In the genomic region with DNA sequence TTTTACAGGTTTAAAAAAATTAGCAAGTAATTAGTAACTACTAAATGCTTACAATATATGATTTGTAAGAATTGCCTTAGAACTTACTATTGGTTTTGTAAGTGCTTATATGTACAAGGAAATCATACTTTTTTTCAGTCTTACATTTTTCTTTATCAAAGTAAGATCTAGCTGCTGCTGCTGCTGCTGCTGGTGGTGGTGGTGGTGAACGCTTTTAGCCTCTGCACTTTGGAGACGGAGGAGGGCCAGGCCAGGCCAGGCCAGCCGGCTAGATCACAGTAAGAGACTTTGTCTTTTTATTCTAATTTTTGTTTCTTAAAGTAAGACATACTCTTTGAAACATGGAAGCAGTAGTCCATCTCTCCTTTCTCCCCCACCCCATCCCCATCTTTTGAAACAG, we compare ENCODE assay signal across 8 mouse cellular contexts. TPM values are rescaled to one million over a fixed set of nuclear protein-coding genes. Genes with fewer than 3 reads are reported as not detected.
DNase-seq lines count a peak whose midpoint lies in the region; ATAC-seq and TF ChIP-seq lines count a peak whose summit lies in the region.
"Had no signal": no experiment of that assay in that cellular context is flagged by ENCODE, and none has a peak within 500 bp of the region (broad histone marks: within the 10 kb centered on the region; RNA-seq: fewer than 3 reads in every experiment).

No protein-coding gene starts in this region.

- no peak for ATAC-seq in liver, embryonic 11.5 days (replicated peaks; ENCODE audit: low FRiP score)
- ATAC-seq in embryonic facial prominence, embryonic 14.5 days (ENCODE audit: low read depth), result no peak
- ATAC-seq in intestine, embryonic 15.5 days, result no peak

- H3K27ac ChIP-seq in liver, embryonic 11.5 days (ENCODE audit: low read depth, low read length), result no peak overlapping the region
- no peak overlapping the region for H3K27ac ChIP-seq in embryonic facial prominence, embryonic 14.5 days (replicated peaks; ENCODE audit: low read depth, low read length)
- H3K27ac ChIP-seq in intestine, embryonic 15.5 days, result no peak overlapping the region
- H3K27ac ChIP-seq in small intestine, adult 2 months (ENCODE audit: insufficient read depth, low read depth, low read length), result no peak overlapping the region

- no peaks in the 10 kb centered on the region for H3K36me3 ChIP-seq in liver, embryonic 11.5 days (ENCODE audit: control insufficient read depth, insufficient read depth, low read length)
- peaks cover 5% of the 10 kb centered on the region for H3K36me3 ChIP-seq in embryonic facial prominence, embryonic 14.5 days (ENCODE audit: control insufficient read depth, insufficient read depth, low read length)
- H3K36me3 ChIP-seq in intestine, embryonic 15.5 days, result no peaks in the 10 kb centered on the region
- peaks cover 5% of the 10 kb centered on the region for H3K36me3 ChIP-seq in small intestine, adult 2 months (ENCODE audit: control insufficient read depth, insufficient read depth, low read length)

- no peaks in the 10 kb centered on the region for H3K27me3 ChIP-seq in liver, embryonic 11.5 days (replicated peaks; ENCODE audit: control insufficient read depth, insufficient read depth, low read length)
- H3K27me3 ChIP-seq in embryonic facial prominence, embryonic 14.5 days (replicated peaks; ENCODE audit: control insufficient read depth, insufficient read depth, low read length), result no peaks in the 10 kb centered on the region
- no peaks in the 10 kb centered on the region for H3K27me3 ChIP-seq in intestine, embryonic 15.5 days (replicated peaks)
- no peaks in the 10 kb centered on the region for H3K27me3 ChIP-seq in small intestine, adult 2 months (ENCODE audit: control insufficient read depth, insufficient read depth, low read length)

- H3K4me1 ChIP-seq in liver, embryonic 11.5 days (replicated peaks; ENCODE audit: control insufficient read depth, insufficient read depth, low read length), result peaks cover 4% of the 10 kb centered on the region; the same call in 1 of the 2 replicates
- H3K4me1 ChIP-seq in embryonic facial prominence, embryonic 14.5 days (ENCODE audit: control insufficient read depth, insufficient read depth, low read length), result 0 out of 2 replicates have a peak, but pooled peaks cover 2% of the 10 kb centered on the region
- H3K4me1 ChIP-seq in intestine, embryonic 15.5 days (replicated peaks), result peaks cover 7% of the 10 kb centered on the region; the same call in 1 of the 2 replicates
- H3K4me1 ChIP-seq in small intestine, adult 2 months (ENCODE audit: control insufficient read depth, insufficient read depth, insufficient read length, low read length), result peaks cover 19% of the 10 kb centered on the region

- H3K4me2 ChIP-seq in liver, embryonic 11.5 days, result peak overlapping the region; percentile 50
- peak overlapping the region; percentile 38; the same call in 1 of the 2 replicates for H3K4me2 ChIP-seq in embryonic facial prominence, embryonic 14.5 days (ENCODE audit: low read depth, low read length)
- H3K4me2 ChIP-seq in intestine, embryonic 15.5 days (replicated peaks), result peak overlapping the region; percentile 16; the same call in 1 of the 2 replicates

- DNase-seq in liver, embryonic 11.5 days (ENCODE audit: low spot score), result no peak
- DNase-seq in liver, result no peak
- DNase-seq in embryonic facial prominence, embryonic 14.5 days (ENCODE audit: low spot score), result no peak
- DNase-seq in adrenal gland, adult 8-10 months, result no peak
- DNase-seq in layer of hippocampus, adult 8-10 months (ENCODE audit: low spot score in 2 of 2), result no peak
- DNase-seq: thymus, adult 18-20 months had no signal

- TF ChIP-seq POLR2A in small intestine, adult 2 months (IDR thresholded peaks at IDR 0.05; ENCODE audit: low read depth, low read length), result no peak

- TF ChIP-seq CTCF in small intestine, adult 2 months (IDR thresholded peaks at IDR 0.05; ENCODE audit: extremely low read depth, insufficient read length, insufficient replicate concordance, low read depth, low read length), result no peak

- no peak overlapping the region for H3K9ac ChIP-seq in liver, embryonic 11.5 days (ENCODE audit: low read depth, low read length)
- H3K9ac ChIP-seq in embryonic facial prominence, embryonic 14.5 days (ENCODE audit: low read depth, low read length), result no peak overlapping the region
- no peak overlapping the region for H3K9ac ChIP-seq in intestine, embryonic 15.5 days

- 45% methylated on average over 3 of the region's 3 CpGs for WGBS in liver, embryonic 11.5 days
- 58% methylated on average over 3 of the region's 3 CpGs for WGBS in embryonic facial prominence, embryonic 14.5 days
- WGBS in intestine, embryonic 15.5 days, result 55% methylated on average over 3 of the region's 3 CpGs
- 59% methylated on average over 3 of the region's 3 CpGs for WGBS in small intestine, adult 2 months

- no peaks in the 10 kb centered on the region for H3K9me3 ChIP-seq in liver, embryonic 11.5 days (ENCODE audit: control insufficient read depth, low read length)
- H3K9me3 ChIP-seq in embryonic facial prominence, embryonic 14.5 days (ENCODE audit: control insufficient read depth, low read length), result no peaks in the 10 kb centered on the region
- H3K9me3 ChIP-seq in intestine, embryonic 15.5 days, result no peaks in the 10 kb centered on the region

- H3K4me3 ChIP-seq in liver, embryonic 11.5 days (ENCODE audit: low read depth, low read length), result peak overlapping the region; percentile 6; the same call in 1 of the 2 replicates
- no peak overlapping the region for H3K4me3 ChIP-seq in embryonic facial prominence, embryonic 14.5 days (ENCODE audit: low read depth, low read length)
- H3K4me3 ChIP-seq in intestine, embryonic 15.5 days (replicated peaks), result no peak overlapping the region
- peak overlapping the region; percentile 26; the same call in 1 of the 2 replicates for H3K4me3 ChIP-seq in small intestine, adult 2 months (ENCODE audit: low read depth, low read length)

RNA-seq across cellular contexts. Expression of gene Cab39, which starts 2.0 kb away (rescaled TPM):
- 29.2 and 32.6 TPM in 2 replicates for polyA plus RNA-seq in liver, embryonic 11.5 days (2014; fragmentation: Nextera tagmentation; extraction: Ambion mirVana)
- polyA plus RNA-seq in embryonic facial prominence, embryonic 14.5 days (2014; fragmentation: Nextera tagmentation; extraction: Ambion mirVana), result 45.1 and 45.2 TPM in 2 replicates
- 29.2 and 29.3 TPM in 2 replicates for polyA plus RNA-seq in intestine, embryonic 15.5 days (2015; fragmentation: Nextera tagmentation; extraction: Ambion mirVana)
- polyA plus RNA-seq in small intestine, adult 2 months (2012; rRNA removed), result 36.8 and 67.0 TPM in 2 replicates
- 100 to 1,000 TPM; 103 to 136 (median 114) TPM for total RNA-seq in adrenal gland, adult 8-10 months (2022)
- total RNA-seq in layer of hippocampus, adult 8-10 months (2022), result 100 to 1,000 TPM; 128 to 143 (median 137) TPM

RNA-seq across cellular contexts. Expression of gene A630001G21Rik, which starts 16.8 kb away (rescaled TPM):
- polyA plus RNA-seq in liver, embryonic 11.5 days (2014; fragmentation: Nextera tagmentation; extraction: Ambion mirVana), result 3.2 and 3.5 TPM in 2 replicates
- 1.7 and 2.5 TPM in 2 replicates for polyA plus RNA-seq in embryonic facial prominence, embryonic 14.5 days (2014; fragmentation: Nextera tagmentation; extraction: Ambion mirVana)
- 0.96 and 1.1 TPM in 2 replicates for polyA plus RNA-seq in intestine, embryonic 15.5 days (2015; fragmentation: Nextera tagmentation; extraction: Ambion mirVana)
- 0.47 and 1.2 TPM in 2 replicates for polyA plus RNA-seq in small intestine, adult 2 months (2012; rRNA removed)
- total RNA-seq in adrenal gland, adult 8-10 months (2022), result 1 to 10 TPM in 3 of 4 experiments, under 1 TPM in 1; 0.64 to 1.3 (median 1.1) TPM
- 1 to 10 TPM in 2 of 4 experiments, under 1 TPM in 1, not detected in 1; 0.21 to 1.8 (median 1.5) TPM for total RNA-seq in layer of hippocampus, adult 8-10 months (2022)

Comparison
In these comparisons a context has a peak if more than half of its experiments do, and no peak if none do; other contexts are left out.
1. H3K4me3 ChIP-seq: peak in liver, embryonic 11.5 days (single experiment) and small intestine, adult 2 months (single experiment); none in embryonic facial prominence, embryonic 14.5 days (single experiment) and intestine, embryonic 15.5 days (single experiment).
2. Peak in every context shown above with its lines, with median percentiles within 50 percentile points of each other: H3K4me2 ChIP-seq.